Mouse (Mus musculus): ENCODE results near the gene Fos. TPM values are rescaled to one million over a fixed set of nuclear protein-coding genes. Genes with fewer than 3 reads are reported as not detected.
A peak's percentile ranks its signal among the peaks of the same experiment; 100 is the strongest.

Fos gene
- polyA plus RNA-seq, 1 experiment from 2014 or later: 1.2 TPM

GRCm38 (mm10) chr12:85447009-85447408, 26.7 kb upstream of the Fos start:
- Histone ChIP-seq H3K36me3 (no peaks in the 10 kb centered on the region), H3K27me3 (replicated peaks) (no peaks in the 10 kb centered on the region), H3K27ac (no peak overlapping the region), H3K9me3 (no peaks in the 10 kb centered on the region), H3K4me3 (no peak overlapping the region), H3K4me2 (replicated peaks) (no peak overlapping the region), H3K9ac (no peak overlapping the region), H3K4me1 (peaks cover 5% of the 10 kb centered on the region; the same call in 1 of the 2 replicates)
- 82% methylated on average over 6 of the region's 6 CpGs for WGBS
- no peak for ATAC-seq (ENCODE audit: low FRiP score, low read depth)

GRCm38 (mm10) chr12:85447490-85447889, 26.2 kb upstream of the Fos start:
- ATAC-seq (ENCODE audit: low FRiP score, low read depth): no peak
- Histone ChIP-seq H3K36me3 (no peaks in the 10 kb centered on the region), H3K4me1 (peaks cover 9% of the 10 kb centered on the region), H3K9ac (no peak overlapping the region), H3K27ac (no peak overlapping the region), H3K9me3 (no peaks in the 10 kb centered on the region), H3K27me3 (replicated peaks) (no peaks in the 10 kb centered on the region), H3K4me3 (no peak overlapping the region), H3K4me2 (replicated peaks) (no peak overlapping the region)
- 74% methylated on average over 4 of the region's 4 CpGs for WGBS

- 97% methylated on average over 1 of the region's 1 CpGs for WGBS
- Histone ChIP-seq H3K4me1 (peaks cover 10% of the 10 kb centered on the region), H3K36me3 (no peaks in the 10 kb centered on the region), H3K27ac (no peak overlapping the region), H3K9me3 (no peaks in the 10 kb centered on the region), H3K4me3 (no peak overlapping the region), H3K9ac (no peak overlapping the region), H3K4me2 (replicated peaks) (no peak overlapping the region), H3K27me3 (replicated peaks) (no peaks in the 10 kb centered on the region)
- no peak for ATAC-seq (ENCODE audit: low FRiP score, low read depth)
Measured at GRCm38 (mm10) chr12:85449478-85449877, 24.2 kb upstream of the Fos start.

GRCm38 (mm10) chr12:85451693-85452491, 21.8 kb upstream of the Fos start:
- H3K4me2 ChIP-seq (replicated peaks): peak overlapping the region; percentile 0
- H3K4me3 ChIP-seq: no peak overlapping the region
- H3K27ac ChIP-seq: no peak overlapping the region; the same call in 1 of the 2 replicates
- no peaks in the 10 kb centered on the region for H3K9me3 ChIP-seq
- H3K27me3 ChIP-seq (replicated peaks): no peaks in the 10 kb centered on the region
- no peak overlapping the region for H3K9ac ChIP-seq
- H3K4me1 ChIP-seq: peaks cover 21% of the 10 kb centered on the region
- H3K36me3 ChIP-seq: no peaks in the 10 kb centered on the region
- no peak for ATAC-seq (ENCODE audit: low FRiP score, low read depth)
- WGBS: 38% methylated on average over 22 of the region's 22 CpGs

- peak; percentile 99 for ATAC-seq (ENCODE audit: low FRiP score, low read depth)
Measured at GRCm38 (mm10) chr12:85455065-85456058, 18.3 kb upstream of the Fos start.

GRCm38 (mm10) chr12:85456276-85456675, 17.4 kb upstream of the Fos start:
- 81% methylated on average over 4 of the region's 4 CpGs for WGBS
- H3K4me1 ChIP-seq: peaks cover 24% of the 10 kb centered on the region
- no peak for ATAC-seq (ENCODE audit: low FRiP score, low read depth)
- H3K9ac ChIP-seq: 0 out of 2 replicates have a peak overlapping the region, but pooled peaks have one; percentile 54
- no peak overlapping the region for H3K27ac ChIP-seq
- no peak overlapping the region for H3K4me3 ChIP-seq
- no peaks in the 10 kb centered on the region for H3K27me3 ChIP-seq (replicated peaks)
- H3K4me2 ChIP-seq (replicated peaks): peak overlapping the region; percentile 72
- no peaks in the 10 kb centered on the region for H3K36me3 ChIP-seq
- H3K9me3 ChIP-seq: no peaks in the 10 kb centered on the region

More at GRCm38 (mm10) chr12:85455065-85456058, 18.3 kb upstream of the Fos start:
- peaks cover 24% of the 10 kb centered on the region for H3K4me1 ChIP-seq
- no peaks in the 10 kb centered on the region for H3K27me3 ChIP-seq (replicated peaks)
- WGBS: 3% methylated on average over 44 of the region's 44 CpGs
- H3K9me3 ChIP-seq: no peaks in the 10 kb centered on the region
- H3K9ac ChIP-seq: peak overlapping the region; percentile 54
- peak overlapping the region; percentile 72 for H3K4me2 ChIP-seq (replicated peaks)
- H3K27ac ChIP-seq: peak overlapping the region; percentile 78
- H3K4me3 ChIP-seq: peak overlapping the region; percentile 42
- H3K36me3 ChIP-seq: no peaks in the 10 kb centered on the region

- WGBS: 55% methylated on average over 13 of the region's 13 CpGs
- no peak overlapping the region for H3K9ac ChIP-seq
- no peaks in the 10 kb centered on the region for H3K9me3 ChIP-seq
- peaks cover 19% of the 10 kb centered on the region for H3K4me1 ChIP-seq
- ATAC-seq (ENCODE audit: low FRiP score, low read depth): no peak
- no peaks in the 10 kb centered on the region for H3K36me3 ChIP-seq
- H3K4me3 ChIP-seq: no peak overlapping the region
- H3K4me2 ChIP-seq (replicated peaks): no peak overlapping the region
- no peak overlapping the region for H3K27ac ChIP-seq
- no peaks in the 10 kb centered on the region for H3K27me3 ChIP-seq (replicated peaks)
Measured at GRCm38 (mm10) chr12:85456966-85457505, 16.7 kb upstream of the Fos start.

- H3K27ac ChIP-seq: no peak overlapping the region
- H3K27me3 ChIP-seq (replicated peaks): no peaks in the 10 kb centered on the region
- H3K36me3 ChIP-seq: no peaks in the 10 kb centered on the region
- H3K9ac ChIP-seq: no peak overlapping the region
- no peak overlapping the region for H3K4me2 ChIP-seq (replicated peaks)
- WGBS: 79% methylated on average over 4 of the region's 4 CpGs
- H3K4me1 ChIP-seq: peaks cover 13% of the 10 kb centered on the region
- no peak for ATAC-seq (ENCODE audit: low FRiP score, low read depth)
- H3K9me3 ChIP-seq: no peaks in the 10 kb centered on the region
- H3K4me3 ChIP-seq: no peak overlapping the region
Measured at GRCm38 (mm10) chr12:85459820-85460219, 13.9 kb upstream of the Fos start.

GRCm38 (mm10) chr12:85461913-85462663, 11.6 kb upstream of the Fos start:
- Histone ChIP-seq H3K4me1 (peaks cover 6% of the 10 kb centered on the region; the same call in 1 of the 2 replicates), H3K36me3 (no peaks in the 10 kb centered on the region), H3K4me3 (no peak overlapping the region), H3K4me2 (replicated peaks) (no peak overlapping the region), H3K9me3 (no peaks in the 10 kb centered on the region), H3K27ac (no peak overlapping the region), H3K9ac (no peak overlapping the region), H3K27me3 (replicated peaks) (no peaks in the 10 kb centered on the region)
- WGBS: 61% methylated on average over 21 of the region's 21 CpGs
- no peak for ATAC-seq (ENCODE audit: low FRiP score, low read depth)

GRCm38 (mm10) chr12:85462802-85463201, 10.9 kb upstream of the Fos start:
- Histone ChIP-seq H3K4me1 (peaks cover 3% of the 10 kb centered on the region; the same call in 1 of the 2 replicates), H3K27ac (no peak overlapping the region), H3K9me3 (no peaks in the 10 kb centered on the region), H3K36me3 (no peaks in the 10 kb centered on the region), H3K4me2 (replicated peaks) (no peak overlapping the region), H3K4me3 (no peak overlapping the region), H3K9ac (no peak overlapping the region), H3K27me3 (replicated peaks) (no peaks in the 10 kb centered on the region)
- no peak for ATAC-seq (ENCODE audit: low FRiP score, low read depth)
- WGBS: 64% methylated on average over 7 of the region's 7 CpGs

- H3K9me3 ChIP-seq: no peaks in the 10 kb centered on the region
- H3K4me1 ChIP-seq: peaks cover 3% of the 10 kb centered on the region; the same call in 1 of the 2 replicates
- H3K9ac ChIP-seq: no peak overlapping the region
- H3K27me3 ChIP-seq (replicated peaks): no peaks in the 10 kb centered on the region
- no peak for ATAC-seq (ENCODE audit: low FRiP score, low read depth)
- H3K36me3 ChIP-seq: no peaks in the 10 kb centered on the region
- no peak overlapping the region for H3K4me3 ChIP-seq
- H3K27ac ChIP-seq: no peak overlapping the region
- WGBS: 84% methylated on average over 5 of the region's 5 CpGs
- no peak overlapping the region for H3K4me2 ChIP-seq (replicated peaks)
Measured at GRCm38 (mm10) chr12:85464431-85464830, 9.3 kb upstream of the Fos start.
